Comparison of ENCODE assay signal across 8 mouse cellular contexts in the genomic region with DNA sequence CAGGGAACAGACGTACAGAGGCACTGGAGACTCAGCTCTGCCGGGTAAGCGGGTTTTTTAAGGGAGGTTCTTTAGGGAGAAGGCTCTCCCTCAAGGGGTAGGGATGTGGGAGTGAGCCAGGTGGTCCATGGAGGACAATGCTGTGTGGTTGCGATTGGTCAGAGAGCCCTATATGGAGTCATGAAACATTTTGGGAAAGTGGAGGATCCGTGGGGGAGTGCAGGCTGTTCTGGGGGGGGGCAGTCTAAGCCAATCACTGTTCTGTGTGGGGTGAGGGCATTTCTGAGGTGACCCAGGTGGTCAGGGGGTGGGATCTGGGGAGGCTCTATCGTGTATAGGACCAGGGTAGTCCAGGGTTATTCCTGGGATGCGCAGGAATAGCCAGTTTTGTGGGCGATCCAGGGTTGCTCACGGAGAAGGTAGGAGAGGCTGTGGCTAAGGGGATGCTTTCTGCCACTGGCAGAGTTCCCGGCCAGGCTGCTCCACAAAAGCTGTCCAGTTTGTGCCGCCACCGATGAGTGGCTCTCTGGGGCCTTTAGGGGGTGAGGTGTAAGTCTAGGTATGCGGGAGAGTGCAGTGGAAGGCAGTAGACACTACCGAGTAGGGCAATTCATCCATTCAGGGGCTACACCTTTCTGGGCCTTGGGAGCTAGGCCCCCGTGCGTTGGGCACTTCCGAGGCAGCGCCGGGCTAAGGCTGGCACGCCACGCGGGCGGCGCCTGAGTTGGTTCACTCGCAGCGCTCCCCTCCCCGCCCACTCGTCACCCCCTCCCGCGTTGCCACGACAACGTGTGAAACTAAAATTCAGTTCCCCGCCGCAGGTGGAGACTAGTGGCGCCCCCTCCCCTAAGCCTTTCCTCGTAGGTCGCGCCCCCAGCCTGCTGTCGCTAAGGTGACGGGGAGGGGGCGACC. TPM values are rescaled to one million over a fixed set of nuclear protein-coding genes. Genes with fewer than 3 reads are reported as not detected.
A peak's percentile ranks its signal among the peaks of the same experiment; 100 is the strongest.
DNase-seq lines count a peak whose midpoint lies in the region; ATAC-seq and TF ChIP-seq lines count a peak whose summit lies in the region.

No protein-coding gene starts in this region.

- H3K4me3 ChIP-seq in C2C12 (ENCODE audit: insufficient read depth, poor library complexity, severe bottlenecking): peak overlapping the region; percentile 14
- H3K4me3 ChIP-seq in forebrain, embryonic 10.5 days: peak overlapping the region; percentile 77
- peak overlapping the region; percentile 80 for H3K4me3 ChIP-seq in hindbrain, embryonic 12.5 days

- WGBS in forebrain, embryonic 10.5 days: 2% methylated on average over 41 of the region's 41 CpGs
- 3% methylated on average over 41 of the region's 41 CpGs for WGBS in hindbrain, embryonic 12.5 days

- peaks cover 51% of the 10 kb centered on the region for H3K4me1 ChIP-seq in forebrain, embryonic 10.5 days
- H3K4me1 ChIP-seq in hindbrain, embryonic 12.5 days: peaks cover 36% of the 10 kb centered on the region

- peak; percentile 7; the same call in 1 of the 2 replicates for ATAC-seq in hindbrain, embryonic 12.5 days (ENCODE audit: low FRiP score)

- peak overlapping the region; percentile 89 for H3K4me2 ChIP-seq in hindbrain, embryonic 12.5 days (replicated peaks)

- H3K79me2 ChIP-seq in C2C12 (ENCODE audit: control insufficient read depth, insufficient read depth): no peaks in the 10 kb centered on the region

- peak overlapping the region; percentile 9 for H3ac ChIP-seq in C2C12 (ENCODE audit: control insufficient read depth, insufficient read length, low read depth)

- H3K27ac ChIP-seq in forebrain, embryonic 10.5 days: peak overlapping the region; percentile 88
- no peak overlapping the region for H3K27ac ChIP-seq in hindbrain, embryonic 12.5 days

- no peak for TF ChIP-seq CTCF in C2C12 (IDR thresholded peaks at IDR 0.05; ENCODE audit: control insufficient read depth, insufficient read depth, insufficient read length)

- no peaks in the 10 kb centered on the region for H3K36me3 ChIP-seq in C2C12 (ENCODE audit: control insufficient read depth, insufficient read depth)
- peaks cover 3% of the 10 kb centered on the region for H3K36me3 ChIP-seq in forebrain, embryonic 10.5 days (replicated peaks)
- peaks cover 3% of the 10 kb centered on the region; the same call in 1 of the 2 replicates for H3K36me3 ChIP-seq in hindbrain, embryonic 12.5 days

- DNase-seq in adrenal gland, postnatal 14 days: peak; percentile 75
- peak; percentile 17 for DNase-seq in forebrain, embryonic 10.5 days (ENCODE audit: extremely low spot score, low spot score)
- peak; percentile 81 to 91 for DNase-seq in left cerebral cortex, adult 18-20 months (ENCODE audit: low spot score in 2 of 2)
- DNase-seq in lung, postnatal 14 days: peak; percentile 60
- peak; percentile 86 for DNase-seq in right cerebral cortex, adult 2 months (ENCODE audit: low spot score in 2 of 2)
- DNase-seq in MN1 (ENCODE audit: low spot score): no peak

- peaks cover 9% of the 10 kb centered on the region for H3K27me3 ChIP-seq in C2C12 (ENCODE audit: control insufficient read depth, insufficient read depth, insufficient read length)
- peaks cover 78% of the 10 kb centered on the region for H3K27me3 ChIP-seq in forebrain, embryonic 10.5 days (ENCODE audit: poor library complexity, severe bottlenecking)
- peaks cover 24% of the 10 kb centered on the region for H3K27me3 ChIP-seq in hindbrain, embryonic 12.5 days

- H3K79me3 ChIP-seq in C2C12 (ENCODE audit: low read depth): no peaks in the 10 kb centered on the region

- 0 out of 2 replicates have a peak, but pooled peaks cover 2% of the 10 kb centered on the region for H3K9me3 ChIP-seq in forebrain, embryonic 10.5 days
- no peaks in the 10 kb centered on the region for H3K9me3 ChIP-seq in hindbrain, embryonic 12.5 days (replicated peaks)

- H3K9ac ChIP-seq in hindbrain, embryonic 12.5 days: peak overlapping the region; percentile 91

TF ChIP-seq in C2C12, 6 proteins besides CTCF, POLR2A, EP300 and RAD21:
- TF ChIP-seq USF1 (IDR thresholded peaks at IDR 0.05; ENCODE audit: low read depth): no peak
- TF ChIP-seq MAX (IDR thresholded peaks at IDR 0.05): no peak
- no peak for TF ChIP-seq MYOG (IDR thresholded peaks at IDR 0.05; ENCODE audit: control insufficient read depth, extremely low read depth, insufficient read length)
- no peak for TF ChIP-seq MYOD1 (IDR thresholded peaks at IDR 0.05; ENCODE audit: control insufficient read depth, insufficient read length, low read depth)
- no peak for TF ChIP-seq FOSL1 (IDR thresholded peaks at IDR 0.05; ENCODE audit: insufficient read depth, low read length, poor library complexity, severe bottlenecking)
- no peak for TF ChIP-seq CEBPB (IDR thresholded peaks at IDR 0.05; ENCODE audit: low read depth)

RNA-seq across cellular contexts. Expression of gene Shank3, which starts 1.1 kb away (rescaled TPM):
- polyA plus RNA-seq in C2C12 (2012; fragmentation: generic; extraction: Trizol): 4.0 TPM
- 57.8 and 71.6 TPM in 2 replicates for total RNA-seq in adrenal gland, postnatal 14 days (2021)
- 2.2 and 3.0 TPM in 2 replicates for polyA plus RNA-seq in forebrain, embryonic 10.5 days (2016; fragmentation: Nextera tagmentation; extraction: Ambion mirVana)
- 7.5 and 8.1 TPM in 2 replicates for polyA plus RNA-seq in hindbrain, embryonic 12.5 days (2016; fragmentation: Nextera tagmentation; extraction: Ambion mirVana)
- total RNA-seq in left cerebral cortex, adult 18-20 months (2021): 100 to 1,000 TPM; 220 TPM

RNA-seq across cellular contexts. Expression of gene Arsa, which starts 21.1 kb away (rescaled TPM):
- 22.3 TPM for polyA plus RNA-seq in C2C12 (2012; fragmentation: generic; extraction: Trizol)
- total RNA-seq in adrenal gland, postnatal 14 days (2021): 23.3 and 26.9 TPM in 2 replicates
- 10.7 and 11.4 TPM in 2 replicates for polyA plus RNA-seq in forebrain, embryonic 10.5 days (2016; fragmentation: Nextera tagmentation; extraction: Ambion mirVana)
- polyA plus RNA-seq in hindbrain, embryonic 12.5 days (2016; fragmentation: Nextera tagmentation; extraction: Ambion mirVana): 19.5 and 19.8 TPM in 2 replicates
- 10 to 100 TPM; 30.6 to 31.7 TPM for total RNA-seq in left cerebral cortex, adult 18-20 months (2021)

RNA-seq across cellular contexts. Expression of gene Mapk8ip2, which starts 44.6 kb away (rescaled TPM):
- polyA plus RNA-seq in C2C12 (2012; fragmentation: generic; extraction: Trizol): not detected
- total RNA-seq in adrenal gland, postnatal 14 days (2021): 8.0 and 9.1 TPM in 2 replicates
- polyA plus RNA-seq in forebrain, embryonic 10.5 days (2016; fragmentation: Nextera tagmentation; extraction: Ambion mirVana): 21.2 and 22.4 TPM in 2 replicates
- 53.3 and 56.7 TPM in 2 replicates for polyA plus RNA-seq in hindbrain, embryonic 12.5 days (2016; fragmentation: Nextera tagmentation; extraction: Ambion mirVana)
- total RNA-seq in left cerebral cortex, adult 18-20 months (2021): 100 to 1,000 TPM; 228 to 240 TPM

Comparison
In these comparisons a context has a peak if more than half of its experiments do, and no peak if none do; other contexts are left out.
1. H3K4me3 ChIP-seq: peak in every context shown above with its lines; median percentile 80 in hindbrain, embryonic 12.5 days; 77 in forebrain, embryonic 10.5 days; 14 in C2C12.
2. RNA of gene Mapk8ip2, which starts 44.6 kb away (polyA plus RNA-seq): 53.3 to 56.7 TPM in hindbrain, embryonic 12.5 days and 21.2 to 22.4 TPM in forebrain, embryonic 10.5 days; not detected in C2C12 (single experiment); every median in the first group is over 10 times any median in the second.